Mouse (Mus musculus): ENCODE measurements around the gene Trpm7. TPM values are rescaled to one million over a fixed set of nuclear protein-coding genes. Genes with fewer than 3 reads are reported as not detected.
A peak's percentile ranks its signal among the peaks of the same experiment; 100 is the strongest.

Gene Trpm7
- polyA plus RNA-seq (2015; fragmentation: Nextera tagmentation; extraction: Ambion mirVana) = 40.4 and 40.5 TPM in 2 replicates

GRCm38 (mm10) chr2:126875871-126876796, at the start of gene Trpm7:
Gene Trpm7, minus strand, starts transcription at chr2:126876230.
- peak; percentile 99 for ATAC-seq (ENCODE audit: insufficient read depth, low FRiP score)
- H3K27ac ChIP-seq (ENCODE audit: low read length) = peak within 1 kb of the TSS; percentile 99
- H3K27me3 ChIP-seq (ENCODE audit: control insufficient read depth, insufficient read depth, low read length) = no peaks in the 10 kb centered on the region
- peak within 1 kb of the TSS; percentile 93 for H3K9ac ChIP-seq (ENCODE audit: low read length)
- WGBS = under 1% methylated on average over 81 of the region's 81 CpGs
- no peaks in the 10 kb centered on the region for H3K9me3 ChIP-seq (replicated peaks; ENCODE audit: control insufficient read depth, low read length)
- no peaks in the 10 kb centered on the region for H3K36me3 ChIP-seq (ENCODE audit: control insufficient read depth, insufficient read depth, low read length)
- H3K4me2 ChIP-seq (ENCODE audit: low read depth, low read length) = peak within 1 kb of the TSS; percentile 76
- peak within 1 kb of the TSS; percentile 83 for H3K4me3 ChIP-seq (replicated peaks; ENCODE audit: low read length)
- peaks cover 15% of the 10 kb centered on the region for H3K4me1 ChIP-seq (ENCODE audit: control insufficient read depth, insufficient read depth, low read length)

DNA sequence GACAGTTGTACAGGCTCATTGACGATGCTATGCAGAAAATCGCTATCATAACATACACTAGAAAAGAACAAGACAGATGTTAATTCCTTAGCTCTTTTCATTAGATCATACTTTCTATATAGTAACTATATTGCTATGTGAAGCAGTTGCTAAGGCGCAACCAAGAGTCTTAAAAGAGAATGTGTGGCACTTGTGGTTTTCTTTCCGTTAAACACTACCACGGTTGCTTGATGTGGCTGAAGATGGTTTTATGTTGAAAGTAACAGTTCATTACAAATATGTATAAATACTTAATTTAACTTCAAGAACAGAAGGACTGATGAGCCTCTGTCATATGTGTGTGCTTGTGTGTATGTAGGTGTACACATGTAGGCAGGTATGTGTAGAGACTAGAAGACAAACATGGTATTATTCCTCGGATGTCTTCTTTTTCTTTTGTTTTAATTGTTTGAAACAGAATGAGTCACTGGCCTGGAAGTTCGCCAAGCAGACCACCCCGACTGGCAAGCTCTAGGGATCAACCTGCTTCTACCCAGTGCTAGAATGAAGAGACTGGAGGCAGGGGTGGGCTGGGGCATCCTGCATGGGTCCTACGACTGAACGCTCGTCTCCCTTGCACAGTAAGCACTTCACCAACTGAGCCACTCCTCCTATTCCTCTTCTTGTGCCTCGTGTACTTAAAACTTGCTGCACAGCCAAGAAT, 44.5 kb upstream of the Trpm7 start:
- H3K27ac ChIP-seq (ENCODE audit: low read length) = no peak overlapping the region
- ATAC-seq (ENCODE audit: insufficient read depth, low FRiP score) = no peak
- no peaks in the 10 kb centered on the region for H3K9me3 ChIP-seq (replicated peaks; ENCODE audit: control insufficient read depth, low read length)
- H3K4me1 ChIP-seq (ENCODE audit: control insufficient read depth, insufficient read depth, low read length) = no peaks in the 10 kb centered on the region
- WGBS = 80% methylated on average over 12 of the region's 12 CpGs
- peaks cover 24% of the 10 kb centered on the region; the same call in 1 of the 2 replicates for H3K36me3 ChIP-seq (ENCODE audit: control insufficient read depth, insufficient read depth, low read length)
- H3K9ac ChIP-seq (ENCODE audit: low read length) = no peak overlapping the region
- H3K27me3 ChIP-seq (ENCODE audit: control insufficient read depth, insufficient read depth, low read length) = no peaks in the 10 kb centered on the region
- no peak overlapping the region for H3K4me3 ChIP-seq (replicated peaks; ENCODE audit: low read length)
- no peak overlapping the region for H3K4me2 ChIP-seq (ENCODE audit: low read depth, low read length)

DNA sequence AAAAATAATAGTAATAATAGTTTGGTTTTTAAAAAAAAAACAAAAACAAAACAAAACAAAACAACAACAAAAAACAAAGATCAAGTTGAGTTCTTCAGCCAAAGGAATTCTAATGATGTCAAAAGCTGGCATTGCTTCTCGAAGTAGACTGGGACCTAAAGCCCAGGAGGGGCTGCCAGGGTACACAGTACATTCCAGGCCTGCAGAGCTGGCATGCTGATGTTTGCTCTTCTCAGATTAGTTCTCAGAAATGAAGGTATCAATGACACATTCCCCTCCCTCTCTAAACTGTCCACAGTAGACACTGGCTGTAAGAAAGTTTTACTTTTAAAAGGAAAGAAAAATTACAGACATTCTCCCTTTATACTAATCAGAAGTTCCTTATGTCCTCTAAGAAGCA, 40.2 kb upstream of the Trpm7 start:
- Histone ChIP-seq H3K9ac (ENCODE audit: low read length) (no peak overlapping the region), H3K36me3 (ENCODE audit: control insufficient read depth, insufficient read depth, low read length) (peaks cover 15% of the 10 kb centered on the region; the same call in 1 of the 2 replicates), H3K4me1 (ENCODE audit: control insufficient read depth, insufficient read depth, low read length) (no peaks in the 10 kb centered on the region), H3K4me3 (replicated peaks; ENCODE audit: low read length) (no peak overlapping the region), H3K27ac (ENCODE audit: low read length) (no peak overlapping the region), H3K27me3 (ENCODE audit: control insufficient read depth, insufficient read depth, low read length) (no peaks in the 10 kb centered on the region), H3K4me2 (ENCODE audit: low read depth, low read length) (no peak overlapping the region), H3K9me3 (replicated peaks; ENCODE audit: control insufficient read depth, low read length) (no peaks in the 10 kb centered on the region)
- 64% methylated on average over 1 of the region's 1 CpGs for WGBS
- ATAC-seq (ENCODE audit: insufficient read depth, low FRiP score) = no peak

DNA sequence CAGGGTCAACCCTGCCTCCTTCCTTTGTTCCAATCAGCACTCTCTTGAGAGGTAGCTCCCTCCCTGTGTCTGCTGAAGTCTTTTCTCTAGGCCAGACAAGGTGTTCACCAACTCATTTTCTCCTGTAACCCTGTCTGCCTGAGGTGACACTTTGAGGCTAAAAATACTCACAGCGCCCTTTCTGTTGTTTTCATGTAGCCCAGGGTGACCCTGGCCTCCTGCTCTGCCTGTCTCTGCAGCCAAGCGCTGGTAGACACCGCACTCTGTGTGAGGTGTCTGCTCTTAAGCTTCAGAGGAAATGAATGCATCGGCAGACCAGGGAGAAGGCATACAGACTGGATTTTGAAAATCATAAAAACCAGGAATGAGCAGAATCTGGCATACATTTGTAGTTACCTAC, 38.1 kb upstream of the Trpm7 start:
- H3K27me3 ChIP-seq (ENCODE audit: control insufficient read depth, insufficient read depth, low read length) = no peaks in the 10 kb centered on the region
- H3K9ac ChIP-seq (ENCODE audit: low read length) = no peak overlapping the region
- ATAC-seq (ENCODE audit: insufficient read depth, low FRiP score) = no peak
- no peaks in the 10 kb centered on the region for H3K9me3 ChIP-seq (replicated peaks; ENCODE audit: control insufficient read depth, low read length)
- no peak overlapping the region for H3K27ac ChIP-seq (ENCODE audit: low read length)
- no peaks in the 10 kb centered on the region for H3K4me1 ChIP-seq (ENCODE audit: control insufficient read depth, insufficient read depth, low read length)
- H3K4me2 ChIP-seq (ENCODE audit: low read depth, low read length) = no peak overlapping the region
- H3K4me3 ChIP-seq (replicated peaks; ENCODE audit: low read length) = no peak overlapping the region
- WGBS = 70% methylated on average over 4 of the region's 4 CpGs
- peaks cover 9% of the 10 kb centered on the region; the same call in 1 of the 2 replicates for H3K36me3 ChIP-seq (ENCODE audit: control insufficient read depth, insufficient read depth, low read length)

GRCm38 (mm10) chr2:126904162-126904561, 28.1 kb upstream of the Trpm7 start:
- H3K36me3 ChIP-seq (ENCODE audit: control insufficient read depth, insufficient read depth, low read length) = peaks cover 12% of the 10 kb centered on the region; the same call in 1 of the 2 replicates

GRCm38 (mm10) chr2:126897511-126897910, 21.5 kb upstream of the Trpm7 start:
- no peak overlapping the region for H3K4me3 ChIP-seq (replicated peaks; ENCODE audit: low read length)
- no peak overlapping the region for H3K27ac ChIP-seq (ENCODE audit: low read length)
- 85% methylated on average over 9 of the region's 9 CpGs for WGBS
- no peak overlapping the region for H3K4me2 ChIP-seq (ENCODE audit: low read depth, low read length)
- no peak overlapping the region for H3K9ac ChIP-seq (ENCODE audit: low read length)
- ATAC-seq (ENCODE audit: insufficient read depth, low FRiP score) = no peak
- H3K9me3 ChIP-seq (replicated peaks; ENCODE audit: control insufficient read depth, low read length) = no peaks in the 10 kb centered on the region
- no peaks in the 10 kb centered on the region for H3K27me3 ChIP-seq (ENCODE audit: control insufficient read depth, insufficient read depth, low read length)
- H3K36me3 ChIP-seq (ENCODE audit: control insufficient read depth, insufficient read depth, low read length) = no peaks in the 10 kb centered on the region; the same call in 1 of the 2 replicates
- H3K4me1 ChIP-seq (ENCODE audit: control insufficient read depth, insufficient read depth, low read length) = no peaks in the 10 kb centered on the region

More at GRCm38 (mm10) chr2:126904162-126904561, 28.1 kb upstream of the Trpm7 start:
- Histone ChIP-seq H3K4me3 (replicated peaks; ENCODE audit: low read length) (no peak overlapping the region), H3K9ac (ENCODE audit: low read length) (no peak overlapping the region), H3K4me2 (ENCODE audit: low read depth, low read length) (no peak overlapping the region), H3K27me3 (ENCODE audit: control insufficient read depth, insufficient read depth, low read length) (no peaks in the 10 kb centered on the region), H3K9me3 (replicated peaks; ENCODE audit: control insufficient read depth, low read length) (no peaks in the 10 kb centered on the region), H3K4me1 (ENCODE audit: control insufficient read depth, insufficient read depth, low read length) (no peaks in the 10 kb centered on the region), H3K27ac (ENCODE audit: low read length) (no peak overlapping the region)
- no peak for ATAC-seq (ENCODE audit: insufficient read depth, low FRiP score)
- WGBS = 73% methylated on average over 3 of the region's 3 CpGs

- WGBS = 78% methylated on average over 6 of the region's 6 CpGs
- Histone ChIP-seq H3K9me3 (replicated peaks; ENCODE audit: control insufficient read depth, low read length) (no peaks in the 10 kb centered on the region), H3K36me3 (ENCODE audit: control insufficient read depth, insufficient read depth, low read length) (no peaks in the 10 kb centered on the region; the same call in 1 of the 2 replicates), H3K27ac (ENCODE audit: low read length) (no peak overlapping the region), H3K4me1 (ENCODE audit: control insufficient read depth, insufficient read depth, low read length) (no peaks in the 10 kb centered on the region), H3K9ac (ENCODE audit: low read length) (no peak overlapping the region), H3K4me2 (ENCODE audit: low read depth, low read length) (no peak overlapping the region), H3K4me3 (replicated peaks; ENCODE audit: low read length) (no peak overlapping the region), H3K27me3 (ENCODE audit: control insufficient read depth, insufficient read depth, low read length) (no peaks in the 10 kb centered on the region)
- ATAC-seq (ENCODE audit: insufficient read depth, low FRiP score) = no peak
Measured at GRCm38 (mm10) chr2:126896941-126897340, 20.9 kb upstream of the Trpm7 start.

- Histone ChIP-seq H3K27ac (ENCODE audit: low read length) (no peak overlapping the region), H3K36me3 (ENCODE audit: control insufficient read depth, insufficient read depth, low read length) (no peaks in the 10 kb centered on the region; the same call in 1 of the 2 replicates), H3K4me3 (replicated peaks; ENCODE audit: low read length) (no peak overlapping the region), H3K9ac (ENCODE audit: low read length) (no peak overlapping the region), H3K9me3 (replicated peaks; ENCODE audit: control insufficient read depth, low read length) (no peaks in the 10 kb centered on the region), H3K4me2 (ENCODE audit: low read depth, low read length) (no peak overlapping the region), H3K4me1 (ENCODE audit: control insufficient read depth, insufficient read depth, low read length) (no peaks in the 10 kb centered on the region), H3K27me3 (ENCODE audit: control insufficient read depth, insufficient read depth, low read length) (no peaks in the 10 kb centered on the region)
- 97% methylated on average over 3 of the region's 3 CpGs for WGBS
- ATAC-seq (ENCODE audit: insufficient read depth, low FRiP score) = no peak
Measured at GRCm38 (mm10) chr2:126894245-126894644, 18.2 kb upstream of the Trpm7 start.

- no peaks in the 10 kb centered on the region for H3K9me3 ChIP-seq (replicated peaks; ENCODE audit: control insufficient read depth, low read length)
- no peaks in the 10 kb centered on the region; the same call in 1 of the 2 replicates for H3K36me3 ChIP-seq (ENCODE audit: control insufficient read depth, insufficient read depth, low read length)
- WGBS = 51% methylated on average over 7 of the region's 7 CpGs
- no peak overlapping the region for H3K9ac ChIP-seq (ENCODE audit: low read length)
- no peaks in the 10 kb centered on the region for H3K27me3 ChIP-seq (ENCODE audit: control insufficient read depth, insufficient read depth, low read length)
- no peaks in the 10 kb centered on the region for H3K4me1 ChIP-seq (ENCODE audit: control insufficient read depth, insufficient read depth, low read length)
- no peak overlapping the region for H3K4me2 ChIP-seq (ENCODE audit: low read depth, low read length)
- no peak overlapping the region for H3K4me3 ChIP-seq (replicated peaks; ENCODE audit: low read length)
- H3K27ac ChIP-seq (ENCODE audit: low read length) = no peak overlapping the region
- no peak for ATAC-seq (ENCODE audit: insufficient read depth, low FRiP score)
Measured at GRCm38 (mm10) chr2:126892316-126892715, 16.3 kb upstream of the Trpm7 start.

All from stomach, embryonic 16.5 days (tissue).